Mouse (Mus musculus) urinary bladder, postnatal 14 days (tissue): ENCODE measurements around the gene Btnl2.
A peak's percentile ranks its signal among the peaks of the same experiment; 100 is the strongest.

Experiments
- DNase-seq: peaks from one replicate; pipeline ENCODE4 v3.0.0; 2021; ENCODE audit warnings: low spot score

The Btnl2 gene

DNA sequence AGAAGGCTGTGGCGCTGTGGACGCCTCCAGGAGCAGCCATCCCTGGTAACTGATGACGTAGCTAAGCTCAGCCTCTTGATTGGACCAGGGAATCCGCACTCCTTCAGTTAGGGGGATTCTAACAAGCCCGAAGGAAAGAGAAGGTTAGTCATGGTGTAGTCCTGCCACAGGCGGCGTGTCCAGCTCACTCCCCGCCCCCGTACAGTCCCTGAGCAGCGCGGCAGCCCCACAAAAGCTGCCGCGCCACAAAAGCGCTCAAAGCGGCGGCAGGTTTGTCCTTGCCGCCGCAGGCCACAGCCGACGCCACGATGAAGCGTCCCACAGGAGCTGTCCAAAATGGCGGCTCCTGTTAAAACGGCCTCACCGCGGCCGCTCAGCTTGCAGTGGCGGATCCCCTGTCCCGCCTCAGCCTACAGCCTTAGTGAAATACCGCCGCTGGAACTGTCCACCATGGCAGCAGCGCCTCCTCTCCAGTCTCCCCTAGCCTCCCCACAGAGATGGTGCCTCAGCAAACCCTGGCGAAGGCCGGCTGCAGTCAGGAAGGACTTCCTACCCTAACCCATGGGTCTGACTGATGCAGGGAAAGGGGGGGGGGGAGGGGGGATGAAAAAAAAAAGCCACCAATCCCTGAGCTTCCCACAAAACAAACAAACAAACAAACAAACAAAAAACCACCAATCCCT lies 44.2 kb downstream of the Btnl2 start, which contains the start of gene BC051142:
Gene BC051142 (plus strand): TSS at position 110 of the 683 bp plus-strand sequence.
- DNase-seq: peak; percentile 63

DNA sequence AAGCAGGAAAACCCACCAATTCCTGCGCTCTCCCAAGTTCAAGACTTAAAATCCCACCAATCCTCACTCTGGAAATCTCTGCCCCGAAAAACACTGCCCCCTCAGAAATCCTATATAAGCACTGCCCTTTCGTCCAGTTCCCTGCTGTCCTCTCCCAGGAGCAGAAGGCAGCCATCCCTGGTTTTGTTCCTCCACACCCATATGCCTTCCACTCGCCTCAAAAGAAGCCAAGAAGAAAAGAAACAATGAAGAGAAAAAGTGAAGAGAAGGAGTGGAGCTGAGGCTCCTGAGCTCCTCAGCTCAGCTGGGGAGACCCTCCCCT lies 44.7 kb downstream of the Btnl2 start:
- DNase-seq: no peak

DNA sequence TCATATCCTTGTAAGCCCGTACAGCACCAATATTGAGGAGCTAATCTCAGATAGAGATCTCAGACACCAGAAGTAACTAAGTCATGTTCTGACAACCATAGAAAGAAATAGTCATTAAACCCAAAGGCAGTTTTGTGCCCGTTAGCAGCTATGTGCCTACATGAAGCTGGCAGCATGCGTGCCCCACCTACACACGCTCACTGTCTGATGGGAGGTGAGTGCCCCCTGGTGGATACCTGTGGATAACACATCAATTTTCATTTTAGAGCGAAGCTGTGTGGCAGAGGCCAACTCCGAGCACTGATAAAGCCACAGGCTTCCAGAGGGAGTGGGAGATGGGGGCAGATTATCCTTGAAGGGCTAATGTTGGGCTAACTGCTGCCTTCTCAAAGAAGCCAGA lies 56.5 kb downstream of the Btnl2 start:
- DNase-seq: peak; percentile 40
